9 mouse cellular contexts compared by ENCODE assay signal in the genomic region with DNA sequence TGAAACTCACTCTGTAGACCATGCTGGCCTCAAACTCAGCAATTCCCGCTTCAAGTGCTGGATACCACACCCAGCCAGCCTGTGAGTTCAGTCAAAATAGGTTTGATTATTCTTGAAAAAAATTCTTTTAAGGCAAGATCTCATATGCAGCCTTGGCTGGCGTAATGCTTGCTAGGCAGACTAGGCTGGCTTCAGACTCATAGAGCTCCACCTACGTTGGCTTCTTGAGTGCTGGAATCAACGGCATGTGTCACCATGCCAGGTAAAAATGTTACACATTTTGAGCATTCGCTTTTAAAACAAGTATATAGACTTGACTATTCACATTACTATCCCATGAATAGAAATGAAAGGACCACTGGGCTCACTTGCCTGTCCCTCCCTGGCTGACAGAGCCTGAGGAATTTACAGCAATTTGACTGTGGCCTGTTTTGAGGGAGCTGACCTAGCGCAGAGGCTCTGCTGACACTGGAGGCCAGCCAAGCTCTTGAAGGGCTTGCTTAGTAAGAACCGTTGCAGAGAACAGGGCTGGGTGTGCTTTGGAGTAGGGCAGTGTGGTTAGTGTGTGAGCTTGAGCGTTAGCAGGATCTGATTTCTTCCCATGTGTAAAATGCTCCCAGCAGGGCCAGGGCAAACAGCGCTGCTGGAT. TPM values are rescaled to one million over a fixed set of nuclear protein-coding genes. Genes with fewer than 3 reads are reported as not detected.
DNase-seq lines count a peak whose midpoint lies in the region; ATAC-seq lines count a peak whose summit lies in the region.
"Had no signal": no experiment of that assay in that cellular context is flagged by ENCODE, and none has a peak within 500 bp of the region (broad histone marks: within the 10 kb centered on the region; RNA-seq: fewer than 3 reads in every experiment).

No protein-coding gene starts in this region.

- DNase-seq in limb, embryonic 10.5 days (ENCODE audit: low spot score), result no peak
- peak; percentile 89 for DNase-seq in fibroblast of lung, adult 2 months (ENCODE audit: low read depth)
- peak; percentile 73 for DNase-seq in kidney, adult 9 months
- peak; percentile 88 for DNase-seq in lung, postnatal 36 days
- DNase-seq in layer of hippocampus, adult 18-20 months (ENCODE audit: low spot score in 2 of 2), result no peak
- no peak for DNase-seq in frontal cortex, postnatal 25 days (ENCODE audit: low spot score in 2 of 2)
- DNase-seq in hindbrain, embryonic 14.5 days (ENCODE audit: low spot score), result no peak

- 81% methylated on average over 9 of the region's 9 CpGs for WGBS in limb, embryonic 15.5 days
- WGBS in limb, embryonic 10.5 days, result 94% methylated on average over 9 of the region's 9 CpGs
- 92% methylated on average over 9 of the region's 9 CpGs for WGBS in hindbrain, embryonic 14.5 days

- H3K27me3 ChIP-seq in limb, embryonic 15.5 days, result no peaks in the 10 kb centered on the region
- H3K27me3 ChIP-seq in limb, embryonic 10.5 days (ENCODE audit: low read depth, poor library complexity, severe bottlenecking), result no peaks in the 10 kb centered on the region
- no peaks in the 10 kb centered on the region for H3K27me3 ChIP-seq in hindbrain, embryonic 14.5 days (ENCODE audit: control insufficient read depth, insufficient read depth, low read length)

- no peak overlapping the region for H3K4me2 ChIP-seq in limb, embryonic 15.5 days
- H3K4me2 ChIP-seq in hindbrain, embryonic 14.5 days (replicated peaks), result no peak overlapping the region

- no peak for ATAC-seq in limb, embryonic 15.5 days (ENCODE audit: insufficient number of reproducible peaks, low FRiP score, low TSS enrichment, low read depth)
- ATAC-seq in hindbrain, embryonic 14.5 days (ENCODE audit: low FRiP score), result no peak

- no peak overlapping the region for H3K9ac ChIP-seq in limb, embryonic 15.5 days
- H3K9ac ChIP-seq in hindbrain, embryonic 14.5 days, result no peak overlapping the region; the same call in 1 of the 2 replicates

- no peaks in the 10 kb centered on the region for H3K9me3 ChIP-seq in limb, embryonic 15.5 days
- no peaks in the 10 kb centered on the region for H3K9me3 ChIP-seq in limb, embryonic 10.5 days (replicated peaks)
- H3K9me3 ChIP-seq in hindbrain, embryonic 14.5 days (ENCODE audit: control insufficient read depth, low read length), result no peaks in the 10 kb centered on the region

- peaks cover 11% of the 10 kb centered on the region for H3K4me1 ChIP-seq in limb, embryonic 15.5 days
- peaks cover 2% of the 10 kb centered on the region for H3K4me1 ChIP-seq in limb, embryonic 10.5 days
- peaks cover 8% of the 10 kb centered on the region for H3K4me1 ChIP-seq in hindbrain, embryonic 14.5 days (replicated peaks; ENCODE audit: control insufficient read depth, insufficient read depth, low read length)

- peak overlapping the region; percentile 54; the same call in 1 of the 2 replicates for H3K27ac ChIP-seq in limb, embryonic 15.5 days
- no peak overlapping the region for H3K27ac ChIP-seq in limb, embryonic 10.5 days
- H3K27ac ChIP-seq in hindbrain, embryonic 14.5 days, result no peak overlapping the region

- no peak overlapping the region for H3K4me3 ChIP-seq in limb, embryonic 15.5 days
- H3K4me3 ChIP-seq in limb, embryonic 10.5 days, result no peak overlapping the region
- no peak overlapping the region for H3K4me3 ChIP-seq in hindbrain, embryonic 14.5 days (replicated peaks; ENCODE audit: low read length)
- H3K4me3 ChIP-seq: myocyte had no signal

- H3K36me3 ChIP-seq in limb, embryonic 15.5 days, result peaks cover 79% of the 10 kb centered on the region
- peaks cover 97% of the 10 kb centered on the region for H3K36me3 ChIP-seq in limb, embryonic 10.5 days
- peaks cover 99% of the 10 kb centered on the region for H3K36me3 ChIP-seq in hindbrain, embryonic 14.5 days (replicated peaks; ENCODE audit: control insufficient read depth, insufficient read depth)

RNA-seq across cellular contexts. Expression of gene 2310061I04Rik, which starts 6.2 kb away (rescaled TPM):
- polyA plus RNA-seq in limb, embryonic 15.5 days (2015; fragmentation: Nextera tagmentation; extraction: Ambion mirVana), result 18.0 and 23.0 TPM in 2 replicates
- 23.2 and 27.6 TPM in 2 replicates for polyA plus RNA-seq in limb, embryonic 10.5 days (2016; fragmentation: Nextera tagmentation; extraction: Ambion mirVana)
- 10 to 100 TPM; 52.9 to 56.7 TPM for total RNA-seq in layer of hippocampus, adult 18-20 months (2021)
- polyA plus RNA-seq in hindbrain, embryonic 14.5 days (2014; fragmentation: Nextera tagmentation; extraction: Ambion mirVana), result 55.3 and 57.5 TPM in 2 replicates

RNA-seq across cellular contexts. Expression of gene Atat1, which starts 6.4 kb away (rescaled TPM):
- polyA plus RNA-seq in limb, embryonic 15.5 days (2015; fragmentation: Nextera tagmentation; extraction: Ambion mirVana), result 58.9 and 59.1 TPM in 2 replicates
- 104 and 131 TPM in 2 replicates for polyA plus RNA-seq in limb, embryonic 10.5 days (2016; fragmentation: Nextera tagmentation; extraction: Ambion mirVana)
- 10 to 100 TPM; 51.0 to 59.0 TPM for total RNA-seq in layer of hippocampus, adult 18-20 months (2021)
- polyA plus RNA-seq in hindbrain, embryonic 14.5 days (2014; fragmentation: Nextera tagmentation; extraction: Ambion mirVana), result 387 and 408 TPM in 2 replicates

RNA-seq across cellular contexts. Expression of gene Mrps18b, which starts 12.7 kb away (rescaled TPM):
- 72.4 and 77.1 TPM in 2 replicates for polyA plus RNA-seq in limb, embryonic 15.5 days (2015; fragmentation: Nextera tagmentation; extraction: Ambion mirVana)
- 87.6 and 122 TPM in 2 replicates for polyA plus RNA-seq in limb, embryonic 10.5 days (2016; fragmentation: Nextera tagmentation; extraction: Ambion mirVana)
- 10 to 100 TPM; 37.8 to 44.3 TPM for total RNA-seq in layer of hippocampus, adult 18-20 months (2021)
- 61.4 and 63.6 TPM in 2 replicates for polyA plus RNA-seq in hindbrain, embryonic 14.5 days (2014; fragmentation: Nextera tagmentation; extraction: Ambion mirVana)

RNA-seq across cellular contexts. Expression of gene Ppp1r10, which starts 12.8 kb away (rescaled TPM):
- 35.0 and 40.1 TPM in 2 replicates for polyA plus RNA-seq in limb, embryonic 15.5 days (2015; fragmentation: Nextera tagmentation; extraction: Ambion mirVana)
- 52.9 and 63.4 TPM in 2 replicates for polyA plus RNA-seq in limb, embryonic 10.5 days (2016; fragmentation: Nextera tagmentation; extraction: Ambion mirVana)
- 10 to 100 TPM; 66.5 to 72.5 TPM for total RNA-seq in layer of hippocampus, adult 18-20 months (2021)
- polyA plus RNA-seq in hindbrain, embryonic 14.5 days (2014; fragmentation: Nextera tagmentation; extraction: Ambion mirVana), result 34.8 and 37.9 TPM in 2 replicates

RNA-seq across cellular contexts. Expression of gene Dhx16, which starts 23.8 kb away (rescaled TPM):
- 36.8 and 41.3 TPM in 2 replicates for polyA plus RNA-seq in limb, embryonic 15.5 days (2015; fragmentation: Nextera tagmentation; extraction: Ambion mirVana)
- polyA plus RNA-seq in limb, embryonic 10.5 days (2016; fragmentation: Nextera tagmentation; extraction: Ambion mirVana), result 58.4 and 62.4 TPM in 2 replicates
- total RNA-seq in layer of hippocampus, adult 18-20 months (2021), result 10 to 100 TPM; 25.0 to 30.2 TPM
- polyA plus RNA-seq in hindbrain, embryonic 14.5 days (2014; fragmentation: Nextera tagmentation; extraction: Ambion mirVana), result 25.8 and 29.0 TPM in 2 replicates

Comparison
In these comparisons a context has a peak if more than half of its experiments do, and no peak if none do; other contexts are left out.
1. DNase-seq: peak in fibroblast of lung, adult 2 months (single experiment), kidney, adult 9 months (single experiment) and lung, postnatal 36 days (single experiment); none in limb, embryonic 10.5 days (single experiment), layer of hippocampus, adult 18-20 months (0 of 2), frontal cortex, postnatal 25 days (0 of 2) and hindbrain, embryonic 14.5 days (single experiment).